In the genomic region with DNA sequence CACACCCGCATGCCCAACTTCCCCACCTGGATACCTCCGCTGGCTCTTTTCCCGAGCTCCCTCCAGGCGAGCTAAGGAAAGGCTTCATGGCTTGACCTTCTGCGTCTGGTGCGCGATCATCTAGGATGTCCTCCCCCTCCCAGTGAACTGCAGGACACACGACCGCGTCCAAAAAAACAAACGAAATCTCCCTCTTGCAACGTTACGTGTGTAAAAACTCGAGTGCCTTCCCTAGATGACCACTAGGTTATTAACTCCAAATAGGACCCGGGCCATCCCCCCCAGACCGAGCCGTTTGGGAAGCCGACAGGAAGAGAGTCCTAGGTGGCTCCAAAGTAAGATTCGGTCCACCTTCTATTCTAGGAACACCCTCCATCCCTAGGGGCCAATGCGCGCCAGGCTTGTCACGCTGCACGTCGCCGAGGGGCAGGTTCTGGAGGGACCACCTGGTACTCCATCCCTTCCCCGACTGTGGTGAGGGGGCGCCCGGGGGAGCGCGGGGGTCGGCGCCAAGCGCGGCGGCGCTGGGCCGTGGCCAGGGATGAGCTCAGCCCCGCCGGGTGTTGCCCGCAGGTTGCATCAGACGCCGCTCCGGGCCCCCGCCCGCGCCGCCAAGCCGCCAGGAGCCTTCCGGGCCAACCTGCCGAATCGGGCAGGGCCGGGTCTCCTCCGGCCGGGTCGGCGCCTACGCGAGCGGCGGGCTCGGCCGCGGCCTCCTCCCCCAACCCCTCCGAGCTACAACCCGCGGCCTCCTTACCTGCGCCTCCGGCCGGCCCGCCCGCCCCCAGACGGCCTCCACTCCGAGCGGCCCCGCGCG, we compare ENCODE assay signal across 8 mouse cellular contexts. TPM values are rescaled to one million over a fixed set of nuclear protein-coding genes. Genes with fewer than 3 reads are reported as not detected.
DNase-seq lines count a peak whose midpoint lies in the region; ATAC-seq and TF ChIP-seq lines count a peak whose summit lies in the region.

No protein-coding gene starts in this region.

- peaks cover 18% of the 10 kb centered on the region for H3K4me1 ChIP-seq in hindbrain, postnatal 0 days (ENCODE audit: insufficient read depth, low read length)
- H3K4me1 ChIP-seq in stomach, embryonic 15.5 days = 0 out of 2 replicates have a peak, but pooled peaks cover 3% of the 10 kb centered on the region

- intact Hi-C loops in left cerebral cortex, postnatal 25 days (cut with DNase I) = loop anchor here (2.0 kb wide), 2 partner anchors 29 to 63 kb away; partner anchors contain the start of gene Cebpa

- WGBS in hindbrain, postnatal 0 days = under 1% methylated on average over 45 of the region's 77 CpGs
- WGBS in stomach, embryonic 15.5 days = under 1% methylated on average over 76 of the region's 77 CpGs

- TF ChIP-seq CTCF in hindbrain, postnatal 0 days (IDR thresholded peaks at IDR 0.05; ENCODE audit: low read depth) = peak; percentile 40; the same call in 1 of the 2 replicates

- H3K4me2 ChIP-seq in hindbrain, postnatal 0 days (ENCODE audit: low read depth, low read length) = peak overlapping the region; percentile 74
- H3K4me2 ChIP-seq in stomach, embryonic 15.5 days = peak overlapping the region; percentile 67

- no peaks in the 10 kb centered on the region for H3K27me3 ChIP-seq in hindbrain, postnatal 0 days (ENCODE audit: insufficient read depth, low read length)
- H3K27me3 ChIP-seq in stomach, embryonic 15.5 days (replicated peaks) = no peaks in the 10 kb centered on the region

- peak overlapping the region; percentile 94 for H3K4me3 ChIP-seq in hindbrain, postnatal 0 days (ENCODE audit: low read length)
- peak overlapping the region; percentile 66 for H3K4me3 ChIP-seq in stomach, embryonic 15.5 days (replicated peaks)

- DNase-seq in thymus, adult 18-20 months = peak; percentile 41 to 43
- DNase-seq in thymus, postnatal 25 days = no peak
- DNase-seq in cerebellum, postnatal 36 days = peak; percentile 68 to 76
- peak; percentile 57 to 65 for DNase-seq in frontal cortex, postnatal 36 days (ENCODE audit: low spot score in 2 of 2)
- DNase-seq in hindbrain, postnatal 0 days (ENCODE audit: low spot score) = peak; percentile 71
- peak; percentile 64 to 65 for DNase-seq in left cerebral cortex, postnatal 25 days (ENCODE audit: low spot score in 2 of 2)

- peak; percentile 91 for ATAC-seq in hindbrain, postnatal 0 days
- peak; percentile 53 for ATAC-seq in megakaryocyte-erythroid progenitor cell, adult 5-6 weeks (replicated peaks; ENCODE audit: low FRiP score, low TSS enrichment, poor library complexity, severe bottlenecking)
- peak; percentile 80 for ATAC-seq in stomach, embryonic 15.5 days (ENCODE audit: insufficient read depth, low FRiP score, low read depth)

- no peaks in the 10 kb centered on the region for H3K9me3 ChIP-seq in hindbrain, postnatal 0 days (ENCODE audit: low read length)
- no peaks in the 10 kb centered on the region for H3K9me3 ChIP-seq in stomach, embryonic 15.5 days

- peak overlapping the region; percentile 91 for H3K27ac ChIP-seq in hindbrain, postnatal 0 days
- H3K27ac ChIP-seq in stomach, embryonic 15.5 days = peak overlapping the region; percentile 89

- peak overlapping the region; percentile 95 for H3K9ac ChIP-seq in hindbrain, postnatal 0 days (replicated peaks; ENCODE audit: low read length)
- peak overlapping the region; percentile 56 for H3K9ac ChIP-seq in stomach, embryonic 15.5 days

- no peaks in the 10 kb centered on the region for H3K36me3 ChIP-seq in hindbrain, postnatal 0 days (ENCODE audit: insufficient read depth, low read length)
- no peaks in the 10 kb centered on the region for H3K36me3 ChIP-seq in stomach, embryonic 15.5 days

RNA-seq across cellular contexts. Expression of gene Cebpg, which starts 0.5 kb away (rescaled TPM):
- 8.9 and 13.2 TPM in 2 replicates for total RNA-seq in hindbrain, postnatal 0 days (2014; rRNA removed)
- polyA plus RNA-seq in hindbrain, postnatal 0 days (2015; fragmentation: Nextera tagmentation; extraction: Ambion mirVana) = 14.9 and 16.0 TPM in 2 replicates
- total RNA-seq in left cerebral cortex, postnatal 25 days (2021) = 10 to 100 TPM; 31.3 to 34.8 TPM
- 20.7 and 21.9 TPM in 2 replicates for total RNA-seq in megakaryocyte-erythroid progenitor cell, adult 5-6 weeks (2014; fragmentation: Nextera tagmentation)
- total RNA-seq in megakaryocyte-erythroid progenitor cell, adult 5-6 weeks (2017) = 30.2 and 54.0 TPM in 2 replicates
- polyA plus RNA-seq in stomach, embryonic 15.5 days (2015; fragmentation: Nextera tagmentation; extraction: Ambion mirVana) = 36.5 and 37.9 TPM in 2 replicates
